Mouse (Mus musculus) liver, embryonic 11.5 days (tissue): ENCODE measurements around the gene Dpp4. TPM values are rescaled to one million over a fixed set of nuclear protein-coding genes. Genes with fewer than 3 reads are reported as not detected.

ENCODE experiments used
- ATAC-seq: fragments of 200-750 bp; cut with Nextera tagmentation; replicated peaks from 2 replicates; pipeline ENCODE4 v1.8.0; 2017; ENCODE audit warnings: moderate number of reproducible peaks, mild to moderate bottlenecking, moderate TSS enrichment, moderate library complexity; ENCODE audit not compliant: low FRiP score
- DNase-seq: peaks from one replicate; pipeline ENCODE4 v3.0.0-alpha.2; 2017; ENCODE audit warnings: low spot score
- H3K27ac ChIP-seq: fragments of 300-500 bp; sonication (generic); 2 replicates; pipeline ENCODE4 v1.5.1; 2014; ENCODE audit warnings: mild to moderate bottlenecking, low read depth, low read length, control low read depth
- H3K27me3 ChIP-seq: fragments of 300-500 bp; sonication (generic); replicated peaks from 2 replicates; pipeline ENCODE4 v1.6.1; 2014; ENCODE audit warnings: low read length, mixed read lengths; ENCODE audit not compliant: control insufficient read depth, insufficient read depth
- H3K36me3 ChIP-seq: fragments of 300-500 bp; sonication (generic); 2 replicates; pipeline ENCODE4 v1.6.1; 2014; ENCODE audit warnings: mild to moderate bottlenecking, low read length, moderate library complexity, mixed read lengths; ENCODE audit not compliant: control insufficient read depth, insufficient read depth
- H3K4me1 ChIP-seq: fragments of 300-500 bp; sonication (generic); replicated peaks from 2 replicates; pipeline ENCODE4 v1.6.1; 2014; ENCODE audit warnings: low read length, mixed read lengths; ENCODE audit not compliant: control insufficient read depth, insufficient read depth
- H3K4me2 ChIP-seq: fragments of 300-500 bp; sonication (generic); 2 replicates; pipeline ENCODE4 v1.6.1; 2014; ENCODE audit warnings: mild to moderate bottlenecking, control low read depth, moderate library complexity
- H3K4me3 ChIP-seq: fragments of 300-500 bp; sonication (generic); 2 replicates; pipeline ENCODE4 v1.5.1; 2014; ENCODE audit warnings: low read depth, low read length, control low read depth
- H3K9ac ChIP-seq: fragments of 300-500 bp; sonication (generic); 2 replicates; pipeline ENCODE4 v1.6.1; 2014; ENCODE audit warnings: low read depth, low read length, control low read depth
- H3K9me3 ChIP-seq: fragments of 300-500 bp; sonication (generic); 2 replicates; pipeline ENCODE4 v1.6.1; 2016; ENCODE audit warnings: low read length, inconsistent platforms, mixed read lengths; ENCODE audit not compliant: control insufficient read depth
- WGBS: fragments of 180-500 bp; shearing (Covaris S2); extraction: QIAGEN DNeasy Blood & Tissue Kit; methylation state at CpG from one replicate; pipeline ENCODE4 v1.1.7; 2014; 5-methylcytosine and 5-hydroxymethylcytosine counted together
- polyA plus RNA-seq: library from polyadenylated mRNA; unstranded; fragments of >200 nt; fragmentation: Nextera tagmentation; extraction: Ambion mirVana; gene quantifications from 2 replicates; pipeline ENCODE4 v1.2.1, GENCODE M21; 2014

The Dpp4 gene
- polyA plus RNA-seq, 1 experiment from 2014 or later = 6.2 TPM

DNA sequence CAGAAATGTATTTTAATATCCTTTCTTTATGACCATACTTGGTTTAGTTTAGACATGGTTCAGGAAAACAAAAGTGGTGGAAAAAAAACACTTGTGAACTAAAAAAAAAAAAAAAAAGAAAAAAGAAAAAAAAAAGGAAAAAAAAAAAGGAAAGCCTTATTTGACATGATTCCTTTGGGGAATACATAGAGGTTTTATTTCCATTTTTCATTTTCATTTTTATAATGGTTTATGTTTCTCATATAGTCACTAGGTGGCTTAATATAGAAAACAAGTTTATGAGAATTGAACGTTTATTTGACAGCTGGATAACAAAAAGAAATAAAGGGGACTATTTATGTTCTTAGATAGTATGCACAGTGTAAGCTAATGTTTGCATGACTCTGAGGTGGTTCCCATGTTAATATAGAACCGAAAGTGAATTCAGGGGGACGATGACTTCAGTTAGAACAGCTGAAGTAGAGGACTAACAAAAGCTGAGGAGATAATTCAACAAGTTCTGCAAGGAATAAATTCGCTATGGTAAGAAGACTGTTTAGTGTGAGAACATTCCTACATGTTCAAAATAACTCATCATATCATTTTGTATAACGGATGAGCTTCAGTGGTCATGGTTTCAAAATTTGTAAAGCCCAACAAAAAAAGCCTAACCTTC, 37.8 kb upstream of the Dpp4 start:
- Histone ChIP-seq H3K27ac (no peak overlapping the region), H3K27me3 (no peaks in the 10 kb centered on the region), H3K4me2 (no peak overlapping the region), H3K36me3 (no peaks in the 10 kb centered on the region), H3K9ac (no peak overlapping the region), H3K4me3 (no peak overlapping the region), H3K4me1 (no peaks in the 10 kb centered on the region), H3K9me3 (no peaks in the 10 kb centered on the region)
- 87% methylated on average over 5 of the region's 5 CpGs for WGBS
- no peak for ATAC-seq
- DNase-seq = no peak

DNA sequence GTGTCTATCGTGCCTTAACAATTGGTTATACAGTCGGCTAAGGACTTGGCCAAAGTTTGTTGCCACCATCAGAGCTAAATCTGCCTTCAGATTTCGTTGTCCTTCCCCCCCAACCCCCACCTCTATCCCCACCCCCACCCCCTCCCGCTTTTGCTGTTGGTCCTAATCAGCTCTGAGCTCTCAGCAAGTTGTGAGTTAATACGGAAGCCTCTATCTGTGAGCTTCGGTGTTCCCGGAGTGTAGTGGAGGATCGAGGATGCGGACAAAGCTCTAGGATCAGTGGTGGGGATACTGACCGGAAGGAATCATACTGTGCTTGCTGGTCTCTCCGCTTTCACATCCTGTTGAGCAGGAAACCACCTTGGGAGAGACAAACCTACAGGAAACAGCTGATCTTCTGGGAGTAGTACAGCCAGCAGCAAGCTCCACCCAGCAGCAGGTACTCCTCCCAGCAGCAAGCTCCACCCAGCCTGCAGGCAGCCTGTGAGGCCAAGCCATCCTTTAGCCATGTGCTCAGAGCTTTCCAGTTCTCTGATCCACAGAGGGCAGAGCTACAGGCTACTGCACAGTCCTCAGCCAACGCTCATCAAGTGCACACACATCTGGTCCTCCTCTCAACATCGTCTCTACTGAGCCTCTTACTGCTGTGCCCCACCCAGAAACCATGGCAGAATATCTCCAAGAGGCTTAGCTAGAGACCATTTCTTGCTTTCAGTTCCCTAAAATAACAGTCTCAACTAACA, 28.9 kb upstream of the Dpp4 start:
- Histone ChIP-seq H3K27ac (no peak overlapping the region), H3K27me3 (no peaks in the 10 kb centered on the region), H3K9ac (0 out of 2 replicates have a peak overlapping the region, but pooled peaks have one; percentile 10), H3K4me2 (peak overlapping the region; percentile 58), H3K4me1 (no peaks in the 10 kb centered on the region; the same call in 1 of the 2 replicates), H3K9me3 (no peaks in the 10 kb centered on the region), H3K36me3 (no peaks in the 10 kb centered on the region), H3K4me3 (peak overlapping the region; percentile 48)
- WGBS = 28% methylated on average over 13 of the region's 13 CpGs
- DNase-seq (peak; percentile 53), ATAC-seq (peak; percentile 98)

DNA sequence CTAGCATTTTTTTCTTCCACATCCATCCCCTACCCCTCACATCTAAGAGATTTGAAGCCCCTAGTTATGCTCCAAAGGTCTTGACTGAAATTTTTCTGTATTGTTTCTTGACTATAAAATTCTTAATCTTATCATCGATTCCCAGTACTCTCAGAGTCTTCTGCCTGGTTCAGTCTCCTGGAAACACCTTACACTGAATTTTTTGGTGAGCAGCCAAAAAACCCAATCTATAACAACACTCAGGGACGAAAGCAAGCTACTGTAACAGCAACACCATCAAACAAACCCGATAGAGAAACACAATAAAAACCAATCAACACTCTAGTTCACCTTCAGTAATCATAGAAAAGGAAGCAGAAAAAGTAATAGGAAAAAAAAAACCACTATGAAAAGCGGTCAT, 28.1 kb upstream of the Dpp4 start:
- no peak for ATAC-seq
- Histone ChIP-seq H3K4me3 (no peak overlapping the region), H3K4me2 (no peak overlapping the region), H3K9ac (no peak overlapping the region), H3K27me3 (no peaks in the 10 kb centered on the region), H3K36me3 (no peaks in the 10 kb centered on the region), H3K27ac (no peak overlapping the region), H3K4me1 (no peaks in the 10 kb centered on the region; the same call in 1 of the 2 replicates), H3K9me3 (no peaks in the 10 kb centered on the region)
- WGBS = 78% methylated on average over 4 of the region's 4 CpGs
- DNase-seq = no peak

DNA sequence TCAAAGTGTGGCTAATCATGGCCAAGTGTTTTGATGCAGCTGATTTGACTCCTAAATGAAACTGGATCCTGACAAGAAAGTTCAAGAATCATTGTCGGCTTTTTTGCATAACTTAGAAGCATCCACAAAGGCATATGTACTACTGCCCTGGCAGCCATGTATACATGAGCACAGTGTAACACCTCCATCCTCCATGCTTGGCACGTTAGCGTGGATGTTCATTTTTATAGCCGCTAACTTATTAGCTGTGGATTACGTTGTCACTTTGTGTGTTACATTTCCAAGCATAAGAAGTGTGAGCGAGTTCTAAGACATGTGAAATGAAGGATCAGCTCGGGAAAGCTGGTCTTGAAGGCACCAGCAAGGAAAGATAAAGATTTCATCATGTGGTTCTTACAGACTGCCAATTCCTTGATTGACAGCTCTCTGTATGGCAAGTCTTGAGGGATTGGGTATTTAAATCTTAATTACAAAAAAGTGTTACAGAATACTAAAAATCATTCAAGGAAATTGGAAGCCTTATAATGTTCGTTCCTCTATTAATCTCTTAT, 19.3 kb upstream of the Dpp4 start:
- Histone ChIP-seq H3K27me3 (no peaks in the 10 kb centered on the region), H3K9ac (no peak overlapping the region), H3K9me3 (no peaks in the 10 kb centered on the region), H3K4me3 (no peak overlapping the region), H3K4me2 (no peak overlapping the region), H3K27ac (no peak overlapping the region), H3K4me1 (no peaks in the 10 kb centered on the region), H3K36me3 (no peaks in the 10 kb centered on the region)
- ATAC-seq (no peak), DNase-seq (no peak)
- 82% methylated on average over 8 of the region's 8 CpGs for WGBS

DNA sequence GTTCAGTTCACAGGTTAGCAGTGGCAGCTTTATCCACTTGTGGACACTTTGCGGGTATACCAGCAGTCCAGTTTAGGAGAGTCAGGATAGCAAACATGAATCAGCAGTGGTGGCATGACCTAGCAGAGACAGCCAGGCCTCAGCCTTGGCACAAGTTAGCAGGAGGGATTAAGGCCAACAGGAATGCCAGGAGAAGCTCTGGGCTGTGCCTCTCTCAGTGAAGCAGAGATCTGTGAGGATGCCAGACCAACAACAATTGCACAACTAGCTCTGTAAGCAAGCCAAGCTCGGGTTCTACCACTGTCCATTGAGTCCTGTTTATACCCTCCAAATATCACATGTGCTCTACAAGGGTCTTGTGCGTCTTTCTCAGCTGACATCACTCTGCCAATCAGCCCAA, 13.9 kb upstream of the Dpp4 start:
- Histone ChIP-seq H3K27ac (no peak overlapping the region), H3K36me3 (no peaks in the 10 kb centered on the region), H3K9ac (no peak overlapping the region), H3K4me2 (no peak overlapping the region), H3K27me3 (no peaks in the 10 kb centered on the region), H3K4me3 (no peak overlapping the region), H3K9me3 (no peaks in the 10 kb centered on the region), H3K4me1 (no peaks in the 10 kb centered on the region)
- ATAC-seq (no peak), DNase-seq (no peak)
- 85% methylated on average over 3 of the region's 3 CpGs for WGBS

DNA sequence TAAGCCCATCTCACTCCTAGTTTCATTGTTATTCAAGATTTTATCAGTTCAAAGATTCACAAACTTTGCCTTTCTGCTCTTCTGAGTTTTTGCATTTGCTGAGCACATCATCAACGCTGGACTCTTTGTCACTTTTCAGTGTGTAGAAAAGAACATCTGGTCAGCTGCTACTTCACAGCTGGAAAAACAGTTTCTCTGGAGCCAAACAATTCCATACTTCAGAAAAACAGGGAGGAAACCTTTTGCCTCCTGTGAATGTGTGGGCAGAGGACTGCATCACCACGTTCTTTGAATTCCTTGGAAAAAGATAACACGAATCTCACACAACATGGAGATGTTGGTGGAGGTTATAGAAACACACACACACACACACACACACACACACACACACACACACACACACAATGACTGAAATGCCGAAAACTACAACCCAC, 11.3 kb upstream of the Dpp4 start:
- Histone ChIP-seq H3K36me3 (no peaks in the 10 kb centered on the region), H3K4me1 (no peaks in the 10 kb centered on the region), H3K4me2 (no peak overlapping the region), H3K9me3 (no peaks in the 10 kb centered on the region), H3K4me3 (no peak overlapping the region), H3K9ac (no peak overlapping the region), H3K27me3 (no peaks in the 10 kb centered on the region), H3K27ac (no peak overlapping the region)
- ATAC-seq = no peak
- DNase-seq = no peak
- WGBS = 47% methylated on average over 4 of the region's 4 CpGs

DNA sequence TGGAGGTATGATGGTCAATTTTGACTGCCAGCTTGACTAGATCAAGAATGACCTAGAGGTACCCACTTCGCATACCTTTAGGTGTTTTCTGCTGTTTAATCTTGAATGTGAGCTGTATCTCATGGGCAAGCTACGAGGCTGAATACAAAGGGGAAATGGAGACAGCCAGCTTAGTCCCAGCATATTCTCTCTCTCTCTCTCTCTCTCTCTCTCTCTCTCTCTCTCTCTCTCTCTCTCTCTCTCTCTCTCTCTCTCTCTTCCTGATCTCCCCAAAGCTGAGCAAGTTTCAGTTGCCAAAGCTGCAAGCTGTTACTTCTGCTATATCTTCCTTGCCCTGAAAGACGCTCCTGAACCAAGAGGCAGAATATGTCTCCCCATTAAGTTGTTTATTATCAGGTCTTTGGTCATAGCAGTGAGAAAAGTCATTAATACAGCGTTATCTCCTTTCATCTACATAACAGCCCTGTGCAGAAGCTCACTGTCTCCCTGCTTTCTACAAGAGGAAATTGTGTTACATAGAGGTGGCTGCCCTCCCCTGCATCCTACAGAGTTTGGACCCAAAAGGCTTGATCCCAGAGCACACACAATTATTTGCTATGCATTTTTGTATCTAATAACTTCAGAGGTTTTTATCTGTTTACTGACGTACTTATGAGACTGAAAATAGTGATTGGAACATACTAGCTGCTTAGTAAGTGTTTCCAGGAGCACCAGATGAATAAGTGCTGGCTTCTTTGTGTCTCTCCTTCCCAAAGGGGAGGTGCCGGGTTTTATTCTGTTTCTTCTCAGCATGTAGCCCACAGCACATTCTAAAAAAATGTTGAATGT, 10.7 kb upstream of the Dpp4 start:
- WGBS = 74% methylated on average over 6 of the region's 6 CpGs
- DNase-seq = no peak
- H3K9me3 ChIP-seq = no peaks in the 10 kb centered on the region

DNA sequence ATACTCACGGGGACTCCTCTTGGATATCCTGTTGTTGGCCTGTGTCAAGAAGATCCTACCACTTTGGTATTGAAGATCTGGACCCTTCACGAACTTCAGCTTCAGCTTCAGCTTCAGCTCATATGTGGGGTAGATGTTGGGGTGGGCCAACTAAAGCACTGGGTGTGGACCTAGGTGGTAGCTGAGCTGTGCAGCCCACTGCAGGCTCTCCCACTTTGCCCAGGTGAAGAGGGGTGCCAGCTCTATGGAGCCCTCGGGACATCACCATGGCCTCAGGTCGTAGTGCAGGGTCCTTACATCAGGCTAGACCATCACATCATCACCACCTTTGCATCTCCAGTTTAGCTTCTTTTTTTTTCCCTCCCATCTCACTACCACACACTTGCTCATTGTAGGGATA, 9.2 kb upstream of the Dpp4 start:
- Histone ChIP-seq H3K4me2 (no peak overlapping the region), H3K27ac (no peak overlapping the region), H3K27me3 (no peaks in the 10 kb centered on the region), H3K9ac (no peak overlapping the region), H3K36me3 (no peaks in the 10 kb centered on the region), H3K4me3 (no peak overlapping the region), H3K4me1 (no peaks in the 10 kb centered on the region), H3K9me3 (no peaks in the 10 kb centered on the region)
- DNase-seq (no peak), ATAC-seq (no peak)
- 74% methylated on average over 4 of the region's 4 CpGs for WGBS

More for the DNA sequence above, 10.7 kb upstream of the Dpp4 start:
- Histone ChIP-seq H3K36me3 (no peaks in the 10 kb centered on the region), H3K9ac (no peak overlapping the region), H3K27me3 (no peaks in the 10 kb centered on the region), H3K4me2 (no peak overlapping the region), H3K4me3 (no peak overlapping the region), H3K4me1 (no peaks in the 10 kb centered on the region), H3K27ac (no peak overlapping the region)
- no peak for ATAC-seq
